Mouse (Mus musculus) forebrain, embryonic 15.5 days (tissue): ENCODE measurements at regions not wholly inside any gene's neighbourhood (a gene's known extent, or its start where the extent isn't known, plus 50 kb on each side); places are given as distances from the start of the nearest gene placed in this dataset.
A peak's percentile ranks its signal among the peaks of the same experiment; 100 is the strongest.

ENCODE experiments used
- ATAC-seq: fragments of 200-750 bp; cut with Nextera tagmentation; replicated peaks from 2 replicates; pipeline ENCODE4 v1.8.0; 2017; ENCODE audit warnings: mild to moderate bottlenecking, moderate TSS enrichment, moderate library complexity
- H3K27ac ChIP-seq: fragments of 300-500 bp; sonication (generic); replicated peaks from 2 replicates; pipeline ENCODE4 v1.5.1; 2015; ENCODE audit warnings: mild to moderate bottlenecking, inconsistent platforms
- H3K27me3 ChIP-seq: fragments of 300-500 bp; sonication (generic); 2 replicates; pipeline ENCODE4 v1.6.1; 2015; ENCODE audit warnings: inconsistent platforms
- H3K36me3 ChIP-seq: fragments of 300-500 bp; sonication (generic); 2 replicates; pipeline ENCODE4 v1.6.1; 2015; ENCODE audit warnings: mild to moderate bottlenecking, inconsistent platforms
- H3K4me1 ChIP-seq: fragments of 300-500 bp; sonication (generic); 2 replicates; pipeline ENCODE4 v1.6.1; 2015; ENCODE audit warnings: inconsistent platforms
- H3K4me2 ChIP-seq: fragments of 300-500 bp; sonication (generic); replicated peaks from 2 replicates; pipeline ENCODE4 v1.6.1; 2015; ENCODE audit warnings: mild to moderate bottlenecking, inconsistent platforms
- H3K4me3 ChIP-seq: fragments of 300-500 bp; sonication (generic); 2 replicates; pipeline ENCODE4 v1.5.1; 2015; ENCODE audit warnings: mild to moderate bottlenecking, inconsistent platforms
- H3K9ac ChIP-seq: fragments of 300-500 bp; sonication (generic); replicated peaks from 2 replicates; pipeline ENCODE4 v1.6.1; 2015; ENCODE audit warnings: mild to moderate bottlenecking, inconsistent platforms
- H3K9me3 ChIP-seq: fragments of 300-500 bp; sonication (generic); 2 replicates; pipeline ENCODE4 v1.6.1; 2016; ENCODE audit warnings: inconsistent platforms
- WGBS: fragments of 180-500 bp; shearing (Covaris S2); methylation state at CpG from one replicate; pipeline ENCODE4 v1.1.7; 2015; ENCODE audit warnings: mixed read lengths; 5-methylcytosine and 5-hydroxymethylcytosine counted together

DNA sequence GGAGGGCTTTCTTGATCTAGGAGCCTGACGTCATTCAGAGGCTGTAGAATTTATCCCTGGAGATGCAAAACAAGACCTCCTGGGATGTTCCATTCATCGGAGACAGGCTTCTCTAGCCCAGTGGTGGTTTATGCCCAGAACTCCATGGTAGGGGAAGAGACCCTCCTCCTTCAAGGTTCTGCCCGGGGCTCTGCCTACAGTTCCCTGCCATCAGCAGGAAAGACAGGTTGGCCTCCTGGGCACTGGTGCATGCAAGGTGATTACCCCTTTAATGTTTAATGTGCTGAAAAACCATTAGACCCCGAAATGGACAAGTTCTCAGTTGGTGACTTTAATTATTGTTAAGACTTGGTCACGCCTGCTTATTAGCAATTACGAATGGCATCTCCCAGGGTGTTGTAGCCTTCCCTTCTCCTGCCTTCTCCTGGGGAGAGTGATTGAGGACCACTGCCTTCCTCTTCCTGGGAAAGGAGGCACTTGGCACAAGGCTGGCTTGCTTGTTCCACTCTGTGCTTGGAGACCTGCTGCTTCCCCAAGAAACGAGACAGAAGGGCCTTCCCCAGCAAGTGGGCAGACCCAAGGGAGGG is 102.0 kb upstream of the 4931429L15Rik start:
- no peak for ATAC-seq
- H3K4me2 ChIP-seq, result no peak overlapping the region
- no peak overlapping the region for H3K27ac ChIP-seq
- 27% methylated on average over 7 of the region's 7 CpGs for WGBS
- no peaks in the 10 kb centered on the region for H3K27me3 ChIP-seq
- H3K4me1 ChIP-seq, result no peaks in the 10 kb centered on the region
- no peak overlapping the region for H3K4me3 ChIP-seq
- no peaks in the 10 kb centered on the region for H3K36me3 ChIP-seq
- H3K9me3 ChIP-seq, result no peaks in the 10 kb centered on the region
- no peak overlapping the region for H3K9ac ChIP-seq

DNA sequence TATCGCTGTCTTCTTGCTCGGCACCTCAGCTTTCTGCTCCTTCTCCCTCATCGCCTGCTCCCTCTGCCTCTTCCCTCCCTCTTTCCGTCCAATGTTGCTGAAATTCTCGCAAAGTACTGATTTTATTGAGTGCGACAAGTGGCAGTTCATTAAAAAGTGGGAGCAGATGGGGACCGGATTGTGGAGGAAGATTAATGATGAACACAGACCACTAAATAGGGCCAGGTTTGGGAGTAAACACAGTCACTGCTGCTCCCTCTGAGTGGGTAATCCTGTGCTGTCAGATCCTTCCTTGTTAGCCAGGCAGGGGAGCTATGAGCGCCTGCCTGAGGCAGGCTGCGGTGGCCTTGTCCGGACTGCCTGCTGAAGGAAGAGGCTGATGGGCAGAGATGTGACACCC is 91.9 kb upstream of the 4931429L15Rik start:
- 76% methylated on average over 10 of the region's 10 CpGs for WGBS
- no peak for ATAC-seq
- Histone ChIP-seq H3K27me3 (no peaks in the 10 kb centered on the region), H3K4me3 (no peak overlapping the region), H3K27ac (no peak overlapping the region), H3K9ac (no peak overlapping the region), H3K36me3 (no peaks in the 10 kb centered on the region), H3K4me1 (no peaks in the 10 kb centered on the region), H3K4me2 (no peak overlapping the region), H3K9me3 (0 out of 2 replicates have a peak, but pooled peaks cover 4% of the 10 kb centered on the region)

DNA sequence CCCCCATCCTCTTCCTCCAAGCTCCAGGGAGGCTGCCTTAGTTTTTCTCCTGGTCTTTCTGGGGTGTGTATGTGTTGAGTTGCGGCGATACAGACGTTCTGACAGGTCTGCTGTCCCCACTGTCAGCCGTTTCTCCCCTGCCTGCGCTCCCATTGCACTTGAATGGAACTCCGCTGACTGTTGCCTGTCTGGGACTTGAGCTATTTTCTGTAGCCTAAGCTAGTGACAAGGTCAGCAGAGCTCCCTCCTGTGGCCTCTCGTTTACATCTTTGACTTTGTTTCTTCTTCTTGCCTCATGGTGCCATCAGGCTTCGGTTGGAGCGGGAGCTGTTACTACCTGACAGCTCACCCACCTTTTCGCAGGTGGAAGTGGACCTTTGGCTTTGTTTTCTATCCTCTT is 89.0 kb upstream of the 4931429L15Rik start:
- H3K4me3 ChIP-seq, result no peak overlapping the region
- H3K4me1 ChIP-seq, result no peaks in the 10 kb centered on the region
- H3K27me3 ChIP-seq, result no peaks in the 10 kb centered on the region
- H3K9ac ChIP-seq, result no peak overlapping the region
- H3K27ac ChIP-seq, result no peak overlapping the region
- 0 out of 2 replicates have a peak, but pooled peaks cover 4% of the 10 kb centered on the region for H3K9me3 ChIP-seq
- no peak overlapping the region for H3K4me2 ChIP-seq
- WGBS, result 77% methylated on average over 10 of the region's 10 CpGs
- H3K36me3 ChIP-seq, result no peaks in the 10 kb centered on the region
- ATAC-seq, result no peak

DNA sequence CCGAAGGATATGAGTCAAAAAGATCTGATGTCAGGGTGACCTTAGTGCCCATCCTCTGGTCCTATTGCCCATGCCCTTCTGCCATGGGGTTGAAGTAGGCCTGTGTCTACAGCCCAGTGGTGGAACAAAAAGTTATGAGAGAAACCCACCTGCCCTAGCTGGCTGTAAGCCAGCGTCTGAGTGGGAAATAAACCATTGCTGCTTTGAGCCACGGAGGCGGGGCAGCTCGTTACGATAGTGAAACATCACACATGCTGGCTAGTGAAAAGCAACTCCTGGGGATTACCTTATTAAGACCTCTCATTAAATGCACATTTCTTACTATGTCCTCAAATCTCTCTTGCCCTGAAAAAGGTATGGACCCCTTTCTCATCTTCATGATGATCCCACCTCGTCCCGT is 86.8 kb upstream of the 4931429L15Rik start:
- no peak overlapping the region for H3K4me2 ChIP-seq
- no peaks in the 10 kb centered on the region for H3K27me3 ChIP-seq
- no peak overlapping the region for H3K4me3 ChIP-seq
- no peak for ATAC-seq
- H3K36me3 ChIP-seq, result no peaks in the 10 kb centered on the region
- no peaks in the 10 kb centered on the region for H3K9me3 ChIP-seq
- H3K9ac ChIP-seq, result no peak overlapping the region
- H3K4me1 ChIP-seq, result no peaks in the 10 kb centered on the region
- H3K27ac ChIP-seq, result no peak overlapping the region
- WGBS, result 33% methylated on average over 8 of the region's 8 CpGs

DNA sequence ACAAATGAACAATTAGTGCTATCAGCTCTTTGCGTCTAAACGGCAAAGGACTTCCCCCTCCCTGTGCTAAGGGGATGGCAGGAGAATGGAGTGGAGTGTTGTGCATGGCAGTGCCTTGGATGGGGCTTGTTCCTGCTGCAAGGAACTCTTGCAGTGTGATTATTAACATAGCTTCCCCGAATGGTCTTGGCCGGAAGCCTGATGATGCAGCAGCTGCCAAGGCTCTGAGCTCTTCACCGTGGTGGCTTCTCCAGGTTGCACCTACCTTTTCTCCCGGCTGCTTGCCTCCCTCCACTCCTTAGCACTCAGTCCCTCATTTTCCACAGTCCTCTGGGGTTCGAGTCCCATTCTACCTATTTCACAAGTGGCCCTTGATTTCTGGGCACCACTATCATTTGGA is 76.8 kb upstream of the 4931429L15Rik start:
- Histone ChIP-seq H3K9me3 (no peaks in the 10 kb centered on the region), H3K27ac (no peak overlapping the region), H3K4me1 (peaks cover 33% of the 10 kb centered on the region), H3K9ac (no peak overlapping the region), H3K4me3 (no peak overlapping the region), H3K4me2 (no peak overlapping the region), H3K36me3 (no peaks in the 10 kb centered on the region), H3K27me3 (no peaks in the 10 kb centered on the region; the same call in 1 of the 2 replicates)
- WGBS, result 65% methylated on average over 7 of the region's 7 CpGs
- ATAC-seq, result no peak

DNA sequence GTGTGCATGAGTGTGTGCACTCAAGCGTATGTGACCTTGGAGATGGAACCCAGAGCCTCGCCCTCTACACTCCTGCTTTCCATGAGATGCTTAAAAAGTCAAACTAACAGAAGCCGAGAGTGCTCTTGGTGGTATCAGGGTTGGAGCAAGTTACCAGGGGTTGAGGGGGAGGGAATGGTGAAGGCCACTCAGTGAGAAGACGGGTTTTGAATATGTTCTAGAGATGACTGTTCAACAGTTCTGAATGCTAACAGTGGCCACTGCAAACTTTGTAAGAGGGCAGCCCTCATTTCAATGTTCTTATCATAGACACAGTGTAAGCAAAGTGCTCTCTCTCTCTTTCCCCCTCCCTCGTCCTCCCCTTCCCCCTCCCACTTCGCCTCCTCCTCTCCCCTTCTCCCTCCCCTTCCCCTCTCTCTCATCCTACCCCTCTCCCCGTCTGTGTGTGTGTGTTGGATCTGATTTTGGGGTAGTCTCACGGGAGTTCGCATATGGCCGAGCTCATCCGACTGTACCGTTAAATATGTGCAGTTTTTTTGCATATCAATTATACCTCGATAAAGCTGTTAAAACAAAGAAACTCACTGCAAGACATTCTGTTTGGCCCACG is 75.5 kb upstream of the 4931429L15Rik start:
- Histone ChIP-seq H3K9ac (no peak overlapping the region), H3K9me3 (no peaks in the 10 kb centered on the region), H3K4me1 (peaks cover 38% of the 10 kb centered on the region), H3K27me3 (no peaks in the 10 kb centered on the region; the same call in 1 of the 2 replicates), H3K36me3 (no peaks in the 10 kb centered on the region), H3K4me2 (no peak overlapping the region), H3K4me3 (no peak overlapping the region), H3K27ac (no peak overlapping the region)
- peak; percentile 44; the same call in 1 of the 2 replicates for ATAC-seq
- 42% methylated on average over 14 of the region's 14 CpGs for WGBS

DNA sequence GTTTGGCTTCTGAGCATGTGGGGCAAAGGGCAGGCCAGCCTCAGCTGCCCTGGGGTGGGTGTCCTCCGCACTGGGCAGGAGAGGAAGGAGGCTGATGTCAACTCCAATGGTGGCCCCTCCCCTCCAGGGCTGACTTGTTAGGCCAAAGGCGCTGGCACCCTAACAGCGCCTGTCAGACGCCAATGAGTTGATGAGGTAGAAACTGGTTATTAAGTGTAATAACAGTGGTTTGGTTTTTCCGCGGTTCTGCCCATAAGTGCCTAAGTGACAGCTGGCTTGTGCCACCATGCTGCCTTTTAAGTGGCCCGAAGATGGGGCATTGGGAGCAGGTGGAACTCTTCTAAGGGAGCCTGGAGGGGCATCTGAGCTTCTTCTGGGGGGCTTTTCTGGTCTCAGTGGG is 74.5 kb upstream of the 4931429L15Rik start:
- Histone ChIP-seq H3K27ac (no peak overlapping the region), H3K9ac (no peak overlapping the region), H3K36me3 (no peaks in the 10 kb centered on the region), H3K4me2 (no peak overlapping the region), H3K4me3 (no peak overlapping the region), H3K9me3 (no peaks in the 10 kb centered on the region), H3K27me3 (no peaks in the 10 kb centered on the region; the same call in 1 of the 2 replicates), H3K4me1 (peaks cover 44% of the 10 kb centered on the region)
- ATAC-seq, result no peak
- WGBS, result 66% methylated on average over 7 of the region's 7 CpGs

DNA sequence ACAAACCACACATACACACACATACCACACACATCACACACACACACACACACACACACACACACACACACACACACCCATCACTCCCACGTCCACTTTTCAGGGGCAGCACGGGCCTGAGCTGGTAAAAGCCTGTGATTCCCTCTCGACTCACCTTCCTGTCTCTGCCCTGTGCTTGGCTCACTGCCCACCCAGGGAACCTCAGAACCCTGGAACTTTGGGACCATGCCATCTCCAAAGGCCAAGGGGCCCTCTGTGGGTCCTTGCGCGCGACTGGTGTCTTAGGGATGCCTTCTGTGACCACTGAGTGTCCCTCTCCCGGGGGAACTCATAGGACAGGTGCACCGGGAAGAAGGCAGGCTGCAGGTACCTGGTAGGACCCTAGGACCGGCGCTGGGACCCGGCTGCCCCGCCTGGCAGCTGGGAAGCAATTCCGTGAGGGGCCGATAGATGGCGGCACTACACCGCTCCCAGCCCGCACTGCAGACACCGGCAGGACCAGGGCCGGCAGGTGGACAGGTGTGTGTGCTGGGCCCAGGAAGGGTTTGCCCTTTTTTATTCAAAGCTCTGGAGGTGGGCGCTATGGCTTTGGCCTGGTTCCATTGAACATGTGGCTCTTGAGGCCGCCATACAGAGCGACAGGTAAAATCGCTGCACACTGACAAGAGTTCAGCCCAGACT is 73.0 kb upstream of the 4931429L15Rik start:
- Histone ChIP-seq H3K27ac (no peak overlapping the region), H3K4me3 (no peak overlapping the region), H3K9ac (no peak overlapping the region), H3K27me3 (no peaks in the 10 kb centered on the region; the same call in 1 of the 2 replicates), H3K36me3 (no peaks in the 10 kb centered on the region), H3K4me2 (no peak overlapping the region; the same call in 1 of the 2 replicates), H3K4me1 (peaks cover 54% of the 10 kb centered on the region), H3K9me3 (no peaks in the 10 kb centered on the region)
- no peak for ATAC-seq
- 6% methylated on average over 23 of the region's 23 CpGs for WGBS

DNA sequence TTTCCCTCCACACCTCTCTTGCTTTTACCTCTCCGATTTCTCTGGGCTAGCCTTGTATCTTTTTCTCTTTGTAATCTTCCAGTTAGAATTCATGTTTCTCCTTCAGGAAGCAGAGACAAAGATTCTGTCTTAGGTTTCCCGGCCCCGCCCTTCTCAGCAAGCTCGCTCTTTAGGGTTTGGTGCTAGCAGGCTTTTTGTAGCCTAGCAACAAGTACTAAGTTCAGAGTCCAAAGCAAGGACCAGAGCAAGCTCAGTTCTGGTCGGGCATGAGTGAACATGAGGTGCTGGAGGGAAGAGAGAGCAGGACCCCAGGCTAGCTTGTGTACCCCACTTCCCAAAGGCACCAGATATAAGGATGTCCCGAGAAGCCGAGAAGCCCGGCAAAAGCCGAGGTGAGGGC is 70.0 kb upstream of the 4931429L15Rik start:
- H3K4me1 ChIP-seq, result peaks cover 41% of the 10 kb centered on the region
- H3K4me3 ChIP-seq, result peak overlapping the region; percentile 44
- no peaks in the 10 kb centered on the region for H3K9me3 ChIP-seq
- ATAC-seq, result peak; percentile 47; the same call in 1 of the 2 replicates
- H3K4me2 ChIP-seq, result peak overlapping the region; percentile 54
- 3% methylated on average over 9 of the region's 9 CpGs for WGBS
- peak overlapping the region; percentile 91 for H3K27ac ChIP-seq
- no peaks in the 10 kb centered on the region; the same call in 1 of the 2 replicates for H3K27me3 ChIP-seq
- H3K9ac ChIP-seq, result peak overlapping the region; percentile 69
- no peaks in the 10 kb centered on the region for H3K36me3 ChIP-seq

DNA sequence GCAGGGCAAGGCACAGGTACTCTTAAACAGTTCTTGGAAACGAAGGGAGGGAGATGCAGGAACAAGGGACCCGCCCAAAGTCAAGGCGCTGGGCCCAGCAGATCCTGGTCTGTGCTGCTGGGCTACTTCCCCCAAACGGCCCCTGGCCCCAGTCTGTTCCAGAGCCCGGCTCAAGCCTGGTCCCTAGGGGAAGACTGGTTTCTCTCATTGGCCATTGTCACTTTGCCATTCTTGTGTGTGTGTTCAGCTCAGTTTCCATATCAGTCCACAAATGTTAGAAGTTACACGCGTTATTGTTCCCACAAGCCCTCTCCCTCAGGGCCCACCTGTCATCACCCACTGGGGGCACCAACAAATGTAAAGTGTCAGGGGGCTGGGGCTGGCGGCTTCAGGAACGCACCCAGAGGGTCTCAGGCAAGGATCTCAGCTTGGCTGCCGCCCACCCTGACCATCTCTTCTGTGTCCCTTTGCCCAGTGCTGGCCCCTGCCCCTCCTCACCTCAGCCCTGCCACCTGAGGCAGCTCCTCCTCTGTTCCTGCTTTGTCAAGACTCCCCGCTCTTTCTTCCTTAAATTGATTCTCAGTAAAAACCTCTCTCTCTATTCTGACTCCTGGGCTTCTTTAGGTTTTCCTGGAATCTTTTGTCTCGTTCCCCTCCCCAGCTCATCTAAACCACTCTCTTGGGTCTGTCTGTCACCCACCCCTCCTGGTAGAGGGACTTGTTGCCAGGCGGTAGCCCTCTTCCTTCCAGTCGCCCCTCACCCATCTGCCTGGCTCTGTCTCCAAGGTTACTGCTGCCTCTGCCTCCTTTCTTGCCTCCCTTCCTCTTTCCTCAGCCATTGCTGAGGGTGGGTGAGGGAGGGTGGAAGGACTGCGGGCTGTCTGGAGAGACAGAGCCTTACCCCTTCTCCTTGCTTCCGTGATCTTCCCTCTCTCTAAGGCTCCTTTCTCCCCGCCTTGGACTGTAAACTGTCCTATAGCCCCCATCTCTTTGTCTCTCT is 69.2 kb upstream of the 4931429L15Rik start:
- no peaks in the 10 kb centered on the region for H3K36me3 ChIP-seq
- peak overlapping the region; percentile 69 for H3K9ac ChIP-seq
- no peaks in the 10 kb centered on the region for H3K9me3 ChIP-seq
- no peaks in the 10 kb centered on the region; the same call in 1 of the 2 replicates for H3K27me3 ChIP-seq
- peak overlapping the region; percentile 54 for H3K4me2 ChIP-seq
- peak overlapping the region; percentile 91 for H3K27ac ChIP-seq
- peak; percentile 84 for ATAC-seq
- WGBS, result 26% methylated on average over 16 of the region's 17 CpGs
- H3K4me3 ChIP-seq, result peak overlapping the region; percentile 44
- H3K4me1 ChIP-seq, result peaks cover 34% of the 10 kb centered on the region

DNA sequence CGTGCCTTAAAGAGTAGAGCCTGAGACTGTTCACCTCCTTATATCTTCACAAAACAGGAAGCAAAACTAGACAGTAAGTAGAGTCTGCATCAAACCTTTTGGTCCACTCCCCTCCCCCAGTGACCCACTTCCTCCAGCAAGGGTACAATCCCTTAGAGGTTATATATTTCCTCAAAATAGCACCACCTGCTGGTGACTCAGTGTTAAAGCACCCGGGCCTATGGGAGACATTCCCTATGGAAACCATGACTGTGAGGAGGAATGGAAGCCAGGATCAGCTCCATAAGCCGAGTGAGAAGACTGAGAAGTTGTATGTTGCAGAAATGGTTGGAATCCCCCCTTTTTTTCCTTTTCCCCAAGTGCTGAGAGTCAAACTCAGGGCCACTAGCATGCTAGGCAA is 66.5 kb upstream of the 4931429L15Rik start:
- no peak overlapping the region for H3K4me3 ChIP-seq
- 95% methylated on average over 3 of the region's 3 CpGs for WGBS
- no peaks in the 10 kb centered on the region for H3K9me3 ChIP-seq
- no peak overlapping the region for H3K4me2 ChIP-seq
- H3K9ac ChIP-seq, result no peak overlapping the region
- no peak for ATAC-seq
- no peak overlapping the region for H3K27ac ChIP-seq
- H3K27me3 ChIP-seq, result no peaks in the 10 kb centered on the region
- H3K4me1 ChIP-seq, result peaks cover 21% of the 10 kb centered on the region
- H3K36me3 ChIP-seq, result no peaks in the 10 kb centered on the region
